ENCODE assay signal across 26 mouse cellular contexts in the genomic region with DNA sequence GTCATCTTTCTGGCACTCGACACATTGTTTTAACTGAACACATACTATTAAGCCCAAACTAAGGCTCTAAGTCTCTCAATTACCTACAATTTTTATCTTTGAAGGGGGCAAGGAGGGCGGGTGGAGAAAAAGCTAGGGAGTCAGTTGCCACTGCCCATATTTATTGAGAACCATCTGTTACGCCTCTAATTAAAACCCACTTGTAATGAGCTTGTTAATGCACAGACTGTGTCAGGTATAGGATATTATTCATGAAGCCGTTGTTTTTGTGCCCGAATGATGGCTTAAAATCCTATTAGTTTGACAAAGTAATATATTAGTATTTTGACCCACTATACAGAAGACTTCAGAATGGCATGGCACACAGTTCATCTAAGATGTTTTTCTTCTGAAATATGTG. TPM values are rescaled to one million over a fixed set of nuclear protein-coding genes. Genes with fewer than 3 reads are reported as not detected.
DNase-seq lines count a peak whose midpoint lies in the region; ATAC-seq and TF ChIP-seq lines count a peak whose summit lies in the region.
"Had no signal": no experiment of that assay in that cellular context is flagged by ENCODE, and none has a peak within 500 bp of the region (broad histone marks: within the 10 kb centered on the region; RNA-seq: fewer than 3 reads in every experiment).

No protein-coding gene starts in this region.

- no peak overlapping the region for H3K4me2 ChIP-seq in forebrain, embryonic 12.5 days
- H3K4me2 ChIP-seq in forebrain, postnatal 0 days (ENCODE audit: low read depth) = no peak overlapping the region
- H3K4me2 ChIP-seq in heart, embryonic 15.5 days = no peak overlapping the region
- H3K4me2 ChIP-seq in neural tube, embryonic 13.5 days = no peak overlapping the region
- no peak overlapping the region for H3K4me2 ChIP-seq in neural tube, embryonic 15.5 days
- H3K4me2 ChIP-seq: embryonic facial prominence, embryonic 12.5 days; liver, embryonic 12.5 days; midbrain, embryonic 13.5 days had no signal

- no peak overlapping the region for H3K9ac ChIP-seq in forebrain, embryonic 12.5 days
- H3K9ac ChIP-seq in forebrain, postnatal 0 days = no peak overlapping the region
- no peak overlapping the region for H3K9ac ChIP-seq in heart, embryonic 15.5 days
- no peak overlapping the region for H3K9ac ChIP-seq in neural tube, embryonic 13.5 days
- H3K9ac ChIP-seq in neural tube, embryonic 15.5 days (replicated peaks) = no peak overlapping the region
- H3K9ac ChIP-seq: embryonic facial prominence, embryonic 12.5 days; liver, embryonic 12.5 days; liver, postnatal 0 days; midbrain, embryonic 13.5 days had no signal

- H3K4me1 ChIP-seq in forebrain, embryonic 12.5 days = peaks cover 40% of the 10 kb centered on the region
- no peaks in the 10 kb centered on the region for H3K4me1 ChIP-seq in forebrain, postnatal 0 days (ENCODE audit: insufficient read depth)
- peaks cover 14% of the 10 kb centered on the region for H3K4me1 ChIP-seq in heart, embryonic 15.5 days (replicated peaks)
- H3K4me1 ChIP-seq in neural tube, embryonic 13.5 days (replicated peaks) = peaks cover 65% of the 10 kb centered on the region
- H3K4me1 ChIP-seq in neural tube, embryonic 15.5 days = peaks cover 39% of the 10 kb centered on the region
- H3K4me1 ChIP-seq: liver, embryonic 12.5 days; megakaryocyte, embryonic 14.5 days had no signal

- H3K27me3 ChIP-seq in forebrain, embryonic 12.5 days = peaks cover 42% of the 10 kb centered on the region
- H3K27me3 ChIP-seq in forebrain, postnatal 0 days (ENCODE audit: insufficient read depth, low read length) = peaks cover 16% of the 10 kb centered on the region
- no peaks in the 10 kb centered on the region; the same call in 1 of the 2 replicates for H3K27me3 ChIP-seq in heart, embryonic 15.5 days
- no peaks in the 10 kb centered on the region for H3K27me3 ChIP-seq in neural tube, embryonic 13.5 days
- no peaks in the 10 kb centered on the region for H3K27me3 ChIP-seq in neural tube, embryonic 15.5 days (replicated peaks)
- H3K27me3 ChIP-seq: embryonic facial prominence, embryonic 12.5 days; liver, embryonic 12.5 days had no signal

- no peak for ATAC-seq in forebrain, embryonic 12.5 days (ENCODE audit: low FRiP score)
- ATAC-seq in forebrain, postnatal 0 days = no peak
- no peak for ATAC-seq in heart, embryonic 15.5 days (replicated peaks; ENCODE audit: insufficient number of reproducible peaks, insufficient read depth, low FRiP score, low read depth)
- ATAC-seq in neural tube, embryonic 13.5 days (ENCODE audit: low read depth) = no peak
- no peak for ATAC-seq in neural tube, embryonic 15.5 days (ENCODE audit: low FRiP score)
- ATAC-seq: intestine, postnatal 0 days; liver, embryonic 12.5 days; liver, postnatal 0 days; midbrain, embryonic 13.5 days had no signal

- H3K4me3 ChIP-seq in forebrain, embryonic 12.5 days (replicated peaks) = no peak overlapping the region
- no peak overlapping the region for H3K4me3 ChIP-seq in forebrain, postnatal 0 days (ENCODE audit: low read depth, low read length)
- H3K4me3 ChIP-seq in heart, embryonic 15.5 days = no peak overlapping the region
- no peak overlapping the region for H3K4me3 ChIP-seq in neural tube, embryonic 13.5 days
- H3K4me3 ChIP-seq in neural tube, embryonic 15.5 days (replicated peaks) = no peak overlapping the region
- H3K4me3 ChIP-seq: embryonic facial prominence, embryonic 12.5 days; liver, embryonic 12.5 days; megakaryocyte, embryonic 14.5 days; midbrain, embryonic 13.5 days had no signal

- WGBS in forebrain, embryonic 12.5 days = 29% methylated on average over 5 of the region's 5 CpGs
- WGBS in forebrain, postnatal 0 days = 22% methylated on average over 5 of the region's 5 CpGs
- 71% methylated on average over 5 of the region's 5 CpGs for WGBS in heart, embryonic 15.5 days
- WGBS in neural tube, embryonic 13.5 days = 44% methylated on average over 5 of the region's 5 CpGs
- 38% methylated on average over 5 of the region's 5 CpGs for WGBS in neural tube, embryonic 15.5 days

- intact Hi-C loops in heart, postnatal 14 days (cut with DNase I) = loop anchor here (5.0 kb wide), 1 partner anchor 467 kb away; a partner anchor contains a TSS

- 0 out of 2 replicates have a peak overlapping the region, but pooled peaks have one; percentile 13 for H3K27ac ChIP-seq in forebrain, embryonic 12.5 days
- no peak overlapping the region for H3K27ac ChIP-seq in forebrain, postnatal 0 days (ENCODE audit: low read depth, low read length)
- H3K27ac ChIP-seq in heart, embryonic 15.5 days = 0 out of 2 replicates have a peak overlapping the region, but pooled peaks have one; percentile 20
- H3K27ac ChIP-seq in neural tube, embryonic 13.5 days (replicated peaks) = peak overlapping the region; percentile 54; the same call in 1 of the 2 replicates
- H3K27ac ChIP-seq in neural tube, embryonic 15.5 days (replicated peaks) = no peak overlapping the region
- H3K27ac ChIP-seq: embryonic facial prominence, embryonic 12.5 days; liver, embryonic 12.5 days had no signal

- DNase-seq in forebrain, postnatal 0 days = no peak
- no peak for DNase-seq in heart, postnatal 14 days
- DNase-seq in lung, postnatal 36 days = no peak
- DNase-seq: adrenal gland, adult 8-10 months; cerebellum, adult 11-12 months; cerebellum, adult 9-11 months; embryo, embryonic 11 days; gastrocnemius, postnatal 14 days; kidney, adult 9 months; kidney, postnatal 10 days; layer of hippocampus, postnatal 36 days; left cerebral cortex, postnatal 4 days; liver, postnatal 0 days; lung, postnatal 4 days; thymus, postnatal 4 days had no signal

- H3K36me3 ChIP-seq in forebrain, embryonic 12.5 days (replicated peaks) = no peaks in the 10 kb centered on the region
- no peaks in the 10 kb centered on the region for H3K36me3 ChIP-seq in forebrain, postnatal 0 days (ENCODE audit: insufficient read depth)
- H3K36me3 ChIP-seq in heart, embryonic 15.5 days = no peaks in the 10 kb centered on the region
- no peaks in the 10 kb centered on the region for H3K36me3 ChIP-seq in neural tube, embryonic 13.5 days
- no peaks in the 10 kb centered on the region for H3K36me3 ChIP-seq in neural tube, embryonic 15.5 days
- H3K36me3 ChIP-seq: embryonic facial prominence, embryonic 12.5 days; G1E; liver, embryonic 12.5 days; midbrain, embryonic 13.5 days had no signal

- H3K9me3 ChIP-seq in forebrain, embryonic 12.5 days = no peaks in the 10 kb centered on the region
- H3K9me3 ChIP-seq in forebrain, postnatal 0 days (ENCODE audit: low read length) = no peaks in the 10 kb centered on the region
- no peaks in the 10 kb centered on the region for H3K9me3 ChIP-seq in heart, embryonic 15.5 days (replicated peaks)
- H3K9me3 ChIP-seq in neural tube, embryonic 13.5 days = no peaks in the 10 kb centered on the region
- no peaks in the 10 kb centered on the region for H3K9me3 ChIP-seq in neural tube, embryonic 15.5 days (replicated peaks)
- H3K9me3 ChIP-seq: embryonic facial prominence, embryonic 12.5 days; liver, embryonic 12.5 days; midbrain, embryonic 13.5 days had no signal

- no peak for TF ChIP-seq CTCF in forebrain, postnatal 0 days (IDR thresholded peaks at IDR 0.05; ENCODE audit: low read depth)

RNA-seq across cellular contexts. Expression of a gene that starts 49.6 kb away (rescaled TPM):
- 2.2 and 2.4 TPM in 2 replicates for polyA plus RNA-seq in forebrain, embryonic 12.5 days (2016; fragmentation: Nextera tagmentation; extraction: Ambion mirVana)
- 0.29 and 0.31 TPM in 2 replicates for total RNA-seq in forebrain, postnatal 0 days (2014; rRNA removed)
- 0.98 and 1.2 TPM in 2 replicates for polyA plus RNA-seq in forebrain, postnatal 0 days (2015; fragmentation: Nextera tagmentation; extraction: Ambion mirVana)
- polyA plus RNA-seq in heart, embryonic 15.5 days (2015; fragmentation: Nextera tagmentation; extraction: Ambion mirVana) = 6.3 and 7.3 TPM in 2 replicates
- 1 to 10 TPM; 3.4 to 3.6 TPM for total RNA-seq in heart, postnatal 14 days (2021)
- 2.0 and 2.6 TPM in 2 replicates for polyA plus RNA-seq in neural tube, embryonic 13.5 days (2015; fragmentation: Nextera tagmentation; extraction: Ambion mirVana)
- 1.3 and 2.6 TPM in 2 replicates for polyA plus RNA-seq in neural tube, embryonic 15.5 days (2015; fragmentation: Nextera tagmentation; extraction: Ambion mirVana)
- total RNA-seq: monocyte, adult 5-6 weeks had no signal

Comparison
In these comparisons a context has a peak if more than half of its experiments do, and no peak if none do; other contexts are left out.
1. H3K27ac ChIP-seq: peak in forebrain, embryonic 12.5 days (single experiment), heart, embryonic 15.5 days (single experiment) and neural tube, embryonic 13.5 days (single experiment); none in forebrain, postnatal 0 days (single experiment) and neural tube, embryonic 15.5 days (single experiment).